Mouse (Mus musculus) ES-E14 (cell line): ENCODE results near the gene Rps6ka1. TPM values are rescaled to one million over a fixed set of nuclear protein-coding genes. Genes with fewer than 3 reads are reported as not detected.
"Not testable (repeated sequence)": the region's sequence is repeated elsewhere in the genome, so short reads cannot be mapped to it uniquely, and the experiment has no call there.

Experiments used
- DNase-seq: peaks from one replicate; pipeline ENCODE4 v3.0.0-alpha.2; 2013; ENCODE audit warnings: low read depth, low spot score
- H3K27ac ChIP-seq: 2 replicates; pipeline ENCODE4 v1.5.1; 2012; ENCODE audit warnings: low read depth, mild to moderate bottlenecking, low read length, moderate library complexity, mixed read lengths; ENCODE audit not compliant: poor library complexity, insufficient read depth, severe bottlenecking
- H3K36me3 ChIP-seq: 2 replicates; pipeline ENCODE4 v1.6.1; 2012; ENCODE audit warnings: mild to moderate bottlenecking, low read length, moderate library complexity, mixed read lengths; ENCODE audit not compliant: control insufficient read depth, poor library complexity, insufficient read depth, severe bottlenecking
- H3K4me1 ChIP-seq, 2 experiments: fragments of 150-350 bp in 1 of 2; sonication (generic) in 1 of 2; 2 replicates each; pipeline ENCODE4 v1.6.1; 2012; ENCODE audit warnings: low read length in 2 of 2, mild to moderate bottlenecking in 1 of 2, mixed read lengths in 1 of 2; ENCODE audit not compliant: control insufficient read depth in 2 of 2, insufficient read depth in 2 of 2, poor library complexity in 1 of 2
- H3K4me3 ChIP-seq, 2 experiments: fragments of 150-350 bp in 1 of 2; sonication (generic) in 1 of 2; 2 replicates each; pipeline ENCODE4 v1.5.1; 2012; ENCODE audit warnings: low read length in 2 of 2, low read depth in 1 of 2, mild to moderate bottlenecking in 1 of 2, mixed read lengths in 1 of 2; ENCODE audit not compliant: insufficient read depth in 1 of 2, poor library complexity in 1 of 2, severe bottlenecking in 1 of 2
- H3K9ac ChIP-seq: 2 replicates; pipeline ENCODE4 v1.6.1; 2012; ENCODE audit warnings: low read depth, mild to moderate bottlenecking, low read length, mixed read lengths; ENCODE audit not compliant: poor library complexity, insufficient read depth, severe bottlenecking
- H3K9me3 ChIP-seq: fragments of 150-350 bp; sonication (generic); 2 replicates; pipeline ENCODE4 v1.6.1; 2012; ENCODE audit warnings: low read depth, mild to moderate bottlenecking, low read length; ENCODE audit not compliant: control insufficient read depth, insufficient read depth
- CHD2 ChIP-seq: IDR thresholded peaks from 2 replicates; pipeline ENCODE4 v1.6.1; 2014; ENCODE audit warnings: mild to moderate bottlenecking, low read depth, low read length, inconsistent platforms
- HCFC1 ChIP-seq: IDR thresholded peaks from 2 replicates; pipeline ENCODE4 v1.6.1; 2012; ENCODE audit warnings: low read length, inconsistent platforms, borderline replicate concordance; ENCODE audit not compliant: insufficient read depth
- MAFK ChIP-seq: IDR thresholded peaks from 2 replicates; pipeline ENCODE4 v1.6.1; 2014; ENCODE audit warnings: mild to moderate bottlenecking, low read depth, low read length, inconsistent platforms; ENCODE audit not compliant: insufficient read depth
- ZC3H11A ChIP-seq: IDR thresholded peaks from 2 replicates; pipeline ENCODE4 v1.6.1; 2012; ENCODE audit warnings: low read depth, mild to moderate bottlenecking, inconsistent platforms, low read length, borderline replicate concordance
- ZNF384 ChIP-seq: IDR thresholded peaks from 2 replicates; pipeline ENCODE4 v1.6.1; 2012; ENCODE audit warnings: low read depth, low read length, inconsistent platforms
- in situ Hi-C, 2 experiments: fragments of 600-800 bp; cut with MboI; formaldehyde crosslinking; loops; one replicate each; pipeline ENCODE4 v1.15.1; 2025; ENCODE audit warnings: low sequenced_read_pairs in 2 of 2, inconsistent platforms in 1 of 2; ENCODE audit not compliant: unreplicated experiment in 2 of 2
- total RNA-seq: library from RNA; depleted of rRNA; stranded (reverse); fragments of 300-350 nt; gene quantifications from 2 replicates; pipeline ENCODE4 v1.2.3, GENCODE M21; 2012

Gene Rps6ka1
- total RNA-seq, 1 experiment: 87.1 TPM

DNA sequence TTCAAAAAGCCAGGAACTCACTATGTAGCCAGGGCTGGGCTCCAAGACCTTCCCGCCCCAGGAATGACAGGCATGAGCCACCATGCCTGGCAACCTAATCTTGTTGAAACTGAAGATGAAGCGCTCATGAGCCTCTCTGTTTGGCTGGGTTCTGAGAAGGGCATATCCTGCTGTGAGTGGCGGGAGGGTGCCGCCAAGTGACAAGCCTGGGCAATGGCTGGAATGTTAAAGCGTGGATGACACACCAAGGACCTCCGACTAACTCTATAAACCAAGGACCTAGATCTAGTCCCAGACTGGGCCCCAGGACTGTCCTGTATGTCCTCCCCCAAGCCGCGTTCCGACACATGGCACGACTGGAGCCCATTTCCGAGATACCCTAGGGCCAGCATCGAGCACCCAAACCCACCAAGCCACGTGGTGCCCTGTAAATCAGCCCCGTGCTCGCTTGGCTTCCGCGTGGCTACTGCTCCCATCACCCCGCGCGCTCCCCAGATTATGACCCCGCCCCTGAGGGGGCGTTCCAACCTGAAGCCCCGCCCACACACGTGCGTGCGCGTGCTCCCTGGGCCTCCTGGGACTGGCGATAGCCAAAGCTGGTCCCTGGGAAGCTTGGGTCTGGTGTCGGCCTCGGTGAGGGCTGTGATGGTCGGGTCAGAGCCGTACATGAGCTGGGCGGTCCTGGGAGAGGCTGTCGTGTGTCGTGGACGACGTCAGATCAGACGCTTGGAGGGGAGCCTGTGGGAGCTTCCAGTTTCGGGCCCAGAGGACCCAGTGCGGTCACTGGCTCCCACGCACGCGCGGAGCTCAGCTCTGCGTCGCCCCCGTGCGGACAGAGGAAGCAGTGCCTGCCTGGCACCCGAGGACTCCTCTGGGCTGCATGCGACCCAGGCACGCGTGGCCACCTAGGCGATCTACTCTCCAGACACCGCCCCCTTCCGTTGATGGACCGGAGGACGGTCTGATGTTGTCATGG is 22.9 kb upstream of the Rps6ka1 start:
- peak; percentile 89 for DNase-seq
- H3K9me3 ChIP-seq: no peaks in the 10 kb centered on the region
- in situ Hi-C loops: no loop called here
- peak overlapping the region; percentile 85 for H3K9ac ChIP-seq
- peak overlapping the region; percentile 53 to 66 for H3K4me3 ChIP-seq
- no peaks in the 10 kb centered on the region for H3K36me3 ChIP-seq
- TF ChIP-seq HCFC1: peak; percentile 67; the same call in 1 of the 2 replicates
- TF ChIP-seq MAFK: no peak
- H3K4me1 ChIP-seq: peaks cover 0 to 3% of the 10 kb centered on the region in 2 experiments; a peak in 1 of 4 replicates
- peak overlapping the region; percentile 83 for H3K27ac ChIP-seq

DNA sequence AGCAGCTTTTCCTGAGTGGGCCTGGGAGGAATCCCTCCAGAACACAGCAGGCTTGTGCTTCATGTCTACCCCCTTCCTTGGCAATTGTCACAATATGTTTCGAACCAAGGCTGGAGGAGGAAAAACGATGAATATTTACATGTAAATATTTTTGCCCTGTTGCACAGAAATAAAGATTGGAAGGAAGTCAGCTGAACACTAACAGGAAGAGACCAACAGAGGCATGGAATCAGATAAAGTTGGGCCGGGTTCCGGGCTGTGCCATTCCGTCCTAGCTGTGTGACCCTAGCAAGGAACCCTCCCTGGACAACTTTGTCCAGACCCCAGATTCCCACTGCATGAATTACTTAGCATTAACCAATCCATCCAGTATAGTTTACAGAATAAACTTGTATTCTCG is 20.5 kb upstream of the Rps6ka1 start:
- Histone ChIP-seq H3K4me3 (no peak overlapping the region), H3K9me3 (no peaks in the 10 kb centered on the region), H3K4me1 (peaks cover 4 to 6% of the 10 kb centered on the region in 2 experiments; a peak in 2 of 4 replicates), H3K36me3 (no peaks in the 10 kb centered on the region), H3K9ac (no peak overlapping the region), H3K27ac (no peak overlapping the region)
- in situ Hi-C loops: no loop called here
- no peak for DNase-seq
- TF ChIP-seq MAFK (no peak), ZNF384 (no peak), CHD2 (no peak), HCFC1 (no peak), ZC3H11A (no peak)

DNA sequence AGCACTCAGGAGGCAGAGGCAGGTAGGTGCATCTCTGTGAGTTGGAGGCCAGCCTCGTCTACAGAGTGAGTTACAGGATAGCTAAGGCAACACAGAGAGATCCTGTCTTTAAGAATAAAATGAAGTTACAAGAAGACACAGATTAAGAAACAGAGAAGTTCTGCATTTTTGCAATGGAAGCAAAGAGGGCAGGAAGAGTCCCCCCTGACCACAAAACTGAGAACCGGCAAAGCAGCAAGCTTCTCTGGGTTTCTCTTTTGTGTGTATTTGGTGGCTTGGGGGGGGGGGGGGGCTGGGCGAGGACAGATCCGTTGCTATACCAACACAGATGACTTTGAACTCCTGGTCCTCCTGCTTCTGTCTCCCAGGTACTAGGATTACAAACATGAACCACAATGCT is 19.5 kb upstream of the Rps6ka1 start:
- no peak for DNase-seq
- Histone ChIP-seq H3K4me1 (peaks cover 4 to 6% of the 10 kb centered on the region in 2 experiments; a peak in 2 of 4 replicates), H3K9ac (no peak overlapping the region), H3K27ac (no peak overlapping the region), H3K36me3 (no peaks in the 10 kb centered on the region), H3K4me3 (no peak overlapping the region), H3K9me3 (no peaks in the 10 kb centered on the region)
- no peak for TF ChIP-seq ZNF384
- TF ChIP-seq MAFK: no peak
- no peak for TF ChIP-seq CHD2
- TF ChIP-seq HCFC1: no peak
- TF ChIP-seq ZC3H11A: no peak
- in situ Hi-C loops: no loop called here

DNA sequence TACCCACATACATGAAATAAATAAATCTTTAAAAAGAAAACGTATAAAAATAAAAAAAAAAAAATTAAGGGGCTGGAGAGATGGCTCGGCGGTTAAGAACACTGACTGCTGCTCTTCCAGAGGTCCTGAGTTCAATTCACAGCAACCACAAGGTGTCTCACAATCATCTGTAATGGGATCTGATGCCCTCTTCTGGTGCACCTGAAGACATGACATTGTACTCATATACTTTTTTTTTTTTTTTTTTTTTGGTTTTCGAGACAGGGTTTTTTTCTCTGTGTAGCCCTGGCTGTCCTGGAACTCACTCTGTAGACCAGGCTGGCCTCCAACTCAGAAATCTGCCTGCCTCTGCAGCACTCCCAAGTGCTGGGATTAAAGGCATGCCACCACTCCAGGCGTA is 18.7 kb upstream of the Rps6ka1 start:
- H3K27ac ChIP-seq, in situ Hi-C loops, H3K36me3 ChIP-seq, H3K4me3 ChIP-seq, DNase-seq, H3K9me3 ChIP-seq, H3K9ac ChIP-seq, H3K4me1 ChIP-seq: not testable (repeated sequence)
- TF ChIP-seq ZNF384: peak; percentile 75

DNA sequence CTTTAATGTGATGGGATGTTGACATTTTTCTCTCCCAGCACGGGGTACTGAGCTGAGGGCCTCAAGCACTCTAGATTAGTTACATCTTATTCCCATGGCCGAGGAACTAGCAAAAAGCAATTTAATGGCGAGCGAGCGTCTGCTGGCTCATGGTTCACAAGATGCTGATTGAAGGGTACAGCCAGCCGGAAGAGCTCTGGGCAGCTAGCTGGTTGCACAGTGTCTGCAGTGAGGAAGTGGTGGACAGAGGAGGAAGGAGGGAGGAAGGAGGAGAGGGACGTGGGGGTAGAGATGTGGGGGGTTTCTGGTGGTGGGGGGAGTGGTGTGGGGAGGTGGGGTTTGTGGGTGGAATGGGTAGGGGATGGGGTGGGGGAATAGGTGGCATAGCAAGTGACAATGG is 17.6 kb upstream of the Rps6ka1 start:
- in situ Hi-C loops: no loop called here
- Histone ChIP-seq H3K4me1 (peaks cover 8 to 9% of the 10 kb centered on the region in 2 experiments), H3K4me3 (no peak overlapping the region), H3K27ac (no peak overlapping the region), H3K36me3 (no peaks in the 10 kb centered on the region), H3K9me3 (no peaks in the 10 kb centered on the region), H3K9ac (no peak overlapping the region)
- DNase-seq: no peak
- no peak for TF ChIP-seq HCFC1
- TF ChIP-seq ZNF384: no peak
- no peak for TF ChIP-seq CHD2
